Mouse (Mus musculus) hindbrain, embryonic 13.5 days (tissue): ENCODE results near the gene Noxred1. TPM values are rescaled to one million over a fixed set of nuclear protein-coding genes. Genes with fewer than 3 reads are reported as not detected.
"Not testable (repeated sequence)": the region's sequence is repeated elsewhere in the genome, so short reads cannot be mapped to it uniquely, and the experiment has no call there.

Experiments
- ATAC-seq: fragments of 200-750 bp; cut with Nextera tagmentation; 2 replicates; pipeline ENCODE4 v1.8.0; 2017; ENCODE audit warnings: moderate TSS enrichment; ENCODE audit not compliant: low FRiP score
- H3K27ac ChIP-seq: fragments of 300-500 bp; sonication (generic); 2 replicates; pipeline ENCODE4 v1.5.1; 2015; ENCODE audit warnings: inconsistent platforms, mild to moderate bottlenecking, moderate library complexity
- H3K27me3 ChIP-seq: fragments of 300-500 bp; sonication (generic); 2 replicates; pipeline ENCODE4 v1.6.1; 2015; ENCODE audit warnings: mild to moderate bottlenecking, inconsistent platforms
- H3K36me3 ChIP-seq: fragments of 300-500 bp; sonication (generic); 2 replicates; pipeline ENCODE4 v1.6.1; 2015; ENCODE audit warnings: mild to moderate bottlenecking, inconsistent platforms
- H3K4me1 ChIP-seq: fragments of 300-500 bp; sonication (generic); replicated peaks from 2 replicates; pipeline ENCODE4 v1.6.1; 2015; ENCODE audit warnings: inconsistent platforms
- H3K4me2 ChIP-seq: fragments of 300-500 bp; sonication (generic); 2 replicates; pipeline ENCODE4 v1.6.1; 2015; ENCODE audit warnings: inconsistent platforms, mild to moderate bottlenecking, moderate library complexity
- H3K4me3 ChIP-seq: fragments of 300-500 bp; sonication (generic); 2 replicates; pipeline ENCODE4 v1.5.1; 2015; ENCODE audit warnings: mild to moderate bottlenecking, inconsistent platforms
- H3K9ac ChIP-seq: fragments of 300-500 bp; sonication (generic); 2 replicates; pipeline ENCODE4 v1.6.1; 2015; ENCODE audit warnings: mild to moderate bottlenecking, inconsistent platforms
- H3K9me3 ChIP-seq: fragments of 300-500 bp; sonication (generic); 2 replicates; pipeline ENCODE4 v1.6.1; 2016; ENCODE audit warnings: inconsistent platforms
- WGBS: fragments of 180-500 bp; shearing (Covaris S2); methylation state at CpG from one replicate; pipeline ENCODE4 v1.1.7; 2015; 5-methylcytosine and 5-hydroxymethylcytosine counted together
- polyA plus RNA-seq: library from polyadenylated mRNA; unstranded; fragments of >200 nt; fragmentation: Nextera tagmentation; extraction: Ambion mirVana; gene quantifications from 2 replicates; pipeline ENCODE4 v1.2.1, GENCODE M21; 2015

The Noxred1 gene
- polyA plus RNA-seq, 1 experiment from 2014 or later = 1.6 TPM

- Histone ChIP-seq H3K36me3 (no peaks in the 10 kb centered on the region), H3K4me1 (no peaks in the 10 kb centered on the region), H3K4me2 (no peak overlapping the region), H3K9me3 (no peaks in the 10 kb centered on the region), H3K27ac (no peak overlapping the region), H3K9ac (no peak overlapping the region), H3K27me3 (no peaks in the 10 kb centered on the region), H3K4me3 (no peak overlapping the region)
- no peak for ATAC-seq
- WGBS = 72% methylated on average over 7 of the region's 7 CpGs
These were observed 19.2 kb downstream of the Noxred1 start for GRCm38 (mm10) chr12:87219362-87219761.

- H3K4me1 ChIP-seq = no peaks in the 10 kb centered on the region
- no peak overlapping the region for H3K4me2 ChIP-seq
- ATAC-seq = no peak
- no peaks in the 10 kb centered on the region for H3K27me3 ChIP-seq
- no peaks in the 10 kb centered on the region for H3K9me3 ChIP-seq
- no peak overlapping the region for H3K9ac ChIP-seq
- H3K27ac ChIP-seq = no peak overlapping the region
- no peak overlapping the region for H3K4me3 ChIP-seq
- no peaks in the 10 kb centered on the region for H3K36me3 ChIP-seq
These were observed 20.9 kb downstream of the Noxred1 start for GRCm38 (mm10) chr12:87217596-87217995.

- WGBS = 71% methylated on average over 2 of the region's 2 CpGs
- no peaks in the 10 kb centered on the region for H3K36me3 ChIP-seq
- no peak overlapping the region for H3K9ac ChIP-seq
- H3K4me1 ChIP-seq = no peaks in the 10 kb centered on the region
- no peak overlapping the region for H3K4me2 ChIP-seq
- no peaks in the 10 kb centered on the region for H3K9me3 ChIP-seq
- no peak for ATAC-seq
- no peak overlapping the region for H3K4me3 ChIP-seq
- H3K27ac ChIP-seq = no peak overlapping the region
- no peaks in the 10 kb centered on the region for H3K27me3 ChIP-seq
These were observed 22.5 kb downstream of the Noxred1 start for GRCm38 (mm10) chr12:87216053-87216452.

- H3K36me3 ChIP-seq = no peaks in the 10 kb centered on the region
- ATAC-seq = no peak
- H3K4me3 ChIP-seq = no peak overlapping the region
- no peak overlapping the region for H3K27ac ChIP-seq
- H3K4me2 ChIP-seq = no peak overlapping the region
- no peaks in the 10 kb centered on the region for H3K9me3 ChIP-seq
- H3K9ac ChIP-seq = no peak overlapping the region
- 52% methylated on average over 2 of the region's 2 CpGs for WGBS
- H3K4me1 ChIP-seq = no peaks in the 10 kb centered on the region
- no peaks in the 10 kb centered on the region for H3K27me3 ChIP-seq
These were observed 25.5 kb downstream of the Noxred1 start for GRCm38 (mm10) chr12:87212844-87213606.

GRCm38 (mm10) chr12:87205789-87206188 is 32.7 kb downstream of the Noxred1 start:
- ATAC-seq, H3K27ac ChIP-seq, H3K4me1 ChIP-seq, H3K9me3 ChIP-seq, H3K27me3 ChIP-seq, H3K36me3 ChIP-seq, H3K9ac ChIP-seq, H3K4me3 ChIP-seq, H3K4me2 ChIP-seq: not testable (repeated sequence)
- WGBS = 88% methylated on average over 5 of the region's 5 CpGs

GRCm38 (mm10) chr12:87201694-87202093 is 36.8 kb downstream of the Noxred1 start:
- H3K9ac ChIP-seq = no peak overlapping the region
- ATAC-seq = no peak
- peaks cover 25% of the 10 kb centered on the region for H3K4me1 ChIP-seq
- H3K4me2 ChIP-seq = no peak overlapping the region
- H3K27ac ChIP-seq = no peak overlapping the region
- H3K9me3 ChIP-seq = no peaks in the 10 kb centered on the region
- H3K36me3 ChIP-seq = no peaks in the 10 kb centered on the region
- WGBS = 68% methylated on average over 5 of the region's 5 CpGs
- H3K27me3 ChIP-seq = no peaks in the 10 kb centered on the region
- no peak overlapping the region for H3K4me3 ChIP-seq

GRCm38 (mm10) chr12:87199973-87200586 is 38.5 kb downstream of the Noxred1 start, which contains the start of gene Tmed8:
Tmed8 (minus strand) TSS chr12:87200454.
- H3K9me3 ChIP-seq = no peaks in the 10 kb centered on the region
- peak within 1 kb of the TSS; percentile 94 for H3K9ac ChIP-seq
- no peaks in the 10 kb centered on the region for H3K27me3 ChIP-seq
- peak; percentile 97 for ATAC-seq
- H3K4me3 ChIP-seq = peak within 1 kb of the TSS; percentile 85
- H3K4me1 ChIP-seq = peaks cover 25% of the 10 kb centered on the region
- WGBS = under 1% methylated on average over 62 of the region's 70 CpGs
- peak within 1 kb of the TSS; percentile 66 for H3K4me2 ChIP-seq
- H3K27ac ChIP-seq = peak within 1 kb of the TSS; percentile 94
- no peaks in the 10 kb centered on the region for H3K36me3 ChIP-seq

- Histone ChIP-seq H3K9ac (peak within 1 kb of the TSS; percentile 94), H3K27me3 (no peaks in the 10 kb centered on the region), H3K4me3 (peak within 1 kb of the TSS; percentile 85), H3K4me1 (peaks cover 25% of the 10 kb centered on the region), H3K9me3 (no peaks in the 10 kb centered on the region), H3K4me2 (peak within 1 kb of the TSS; percentile 66), H3K36me3 (no peaks in the 10 kb centered on the region), H3K27ac (peak within 1 kb of the TSS; percentile 94)
- ATAC-seq = peak; percentile 65
- WGBS = under 1% methylated on average over 29 of the region's 38 CpGs
These were observed 39.1 kb downstream of the Noxred1 start, which contains the start of gene Samd15 for GRCm38 (mm10) chr12:87199206-87199972. Samd15 (plus strand) TSS chr12:87199723.

GRCm38 (mm10) chr12:87198792-87199191 is 39.7 kb downstream of the Noxred1 start:
- no peaks in the 10 kb centered on the region for H3K27me3 ChIP-seq
- WGBS = 47% methylated on average over 6 of the region's 6 CpGs

GRCm38 (mm10) chr12:87196310-87196709 is 42.2 kb downstream of the Noxred1 start:
- Histone ChIP-seq H3K4me2 (no peak overlapping the region), H3K27me3 (no peaks in the 10 kb centered on the region)

More at GRCm38 (mm10) chr12:87198792-87199191, 39.7 kb downstream of the Noxred1 start:
- H3K36me3 ChIP-seq = no peaks in the 10 kb centered on the region
- H3K27ac ChIP-seq = no peak overlapping the region
- H3K4me1 ChIP-seq = peaks cover 25% of the 10 kb centered on the region
- H3K9me3 ChIP-seq = no peaks in the 10 kb centered on the region
- H3K4me2 ChIP-seq = peak overlapping the region; percentile 66
- peak overlapping the region; percentile 94 for H3K9ac ChIP-seq
- H3K4me3 ChIP-seq = peak overlapping the region; percentile 85
- ATAC-seq = no peak

GRCm38 (mm10) chr12:87195069-87195468 is 43.5 kb downstream of the Noxred1 start:
- 86% methylated on average over 1 of the region's 1 CpGs for WGBS
- Histone ChIP-seq H3K4me1 (peaks cover 22% of the 10 kb centered on the region), H3K36me3 (no peaks in the 10 kb centered on the region), H3K27ac (no peak overlapping the region), H3K4me3 (no peak overlapping the region), H3K9ac (no peak overlapping the region), H3K27me3 (no peaks in the 10 kb centered on the region), H3K4me2 (no peak overlapping the region), H3K9me3 (no peaks in the 10 kb centered on the region)
- no peak for ATAC-seq

More at GRCm38 (mm10) chr12:87196310-87196709, 42.2 kb downstream of the Noxred1 start:
- H3K27ac ChIP-seq = no peak overlapping the region
- peaks cover 25% of the 10 kb centered on the region for H3K4me1 ChIP-seq
- H3K36me3 ChIP-seq = no peaks in the 10 kb centered on the region
- no peak overlapping the region for H3K4me3 ChIP-seq
- no peaks in the 10 kb centered on the region for H3K9me3 ChIP-seq
- H3K9ac ChIP-seq = no peak overlapping the region
- no peak for ATAC-seq

GRCm38 (mm10) chr12:87193008-87193407 is 45.5 kb downstream of the Noxred1 start:
- 92% methylated on average over 3 of the region's 3 CpGs for WGBS
- Histone ChIP-seq H3K4me1 (peaks cover 11% of the 10 kb centered on the region), H3K4me3 (no peak overlapping the region), H3K9ac (no peak overlapping the region), H3K27me3 (no peaks in the 10 kb centered on the region), H3K4me2 (no peak overlapping the region), H3K9me3 (no peaks in the 10 kb centered on the region), H3K36me3 (no peaks in the 10 kb centered on the region), H3K27ac (no peak overlapping the region)
- ATAC-seq = no peak
